Mouse (Mus musculus): Measurements from ENCODE around the gene Slc7a14. TPM values are rescaled to one million over a fixed set of nuclear protein-coding genes. Genes with fewer than 3 reads are reported as not detected.

Gene Slc7a14
- polyA plus RNA-seq, 1 experiment from 2014 or later = not detected

Other genes starting within 250 kb of the Slc7a14 start
- 8.7 to 24.6 TPM (median 11.8 TPM) in 3 replicates for gene Skil, start 215.3 kb downstream of the Slc7a14 start, polyA plus RNA-seq (2018)
- gene Cldn11, start 160.5 kb downstream of the Slc7a14 start, polyA plus RNA-seq (2018) = not detected in 3 replicates